Mouse (Mus musculus): Measurements from ENCODE around the gene Elmod1. TPM values are rescaled to one million over a fixed set of nuclear protein-coding genes. Genes with fewer than 3 reads are reported as not detected.

Gene Elmod1
- not detected for polyA plus RNA-seq (2014; fragmentation: Illumina TruSeq; extraction: RNeasy Lipid Tissue Mini Kit (QIAGEN cat#74804); ENCODE audit: low read depth, low replicate concordance)

GRCm38 (mm10) chr9:53975122-53975518 lies at the start of gene Elmod1:
Gene Elmod1 (minus strand): TSS chr9:53975301.

Other genes with a start within 250 kb of the Elmod1 start
- not detected for gene Slc35f2, start 203.8 kb downstream of the Elmod1 start, polyA plus RNA-seq (2014; fragmentation: Illumina TruSeq; extraction: RNeasy Lipid Tissue Mini Kit (QIAGEN cat#74804); ENCODE audit: low read depth, low replicate concordance)
- not detected for gene Sln, start 125.1 kb downstream of the Elmod1 start, polyA plus RNA-seq (2014; fragmentation: Illumina TruSeq; extraction: RNeasy Lipid Tissue Mini Kit (QIAGEN cat#74804); ENCODE audit: low read depth, low replicate concordance)
- gene Tnfaip8l3, start 93.1 kb upstream of the Elmod1 start, polyA plus RNA-seq (2014; fragmentation: Illumina TruSeq; extraction: RNeasy Lipid Tissue Mini Kit (QIAGEN cat#74804); ENCODE audit: low read depth, low replicate concordance), result 1.8 TPM

All from liver, adult 10 weeks (tissue).